Mouse (Mus musculus): ENCODE measurements around the gene Dnase1.

GRCm38 (mm10) chr16:4085851-4086387 lies 49.2 kb downstream of the Dnase1 start:
- TF ChIP-seq CTCF (IDR thresholded peaks at IDR 0.05; ENCODE audit: low read depth) (no peak), EP300 (IDR thresholded peaks at IDR 0.05; ENCODE audit: low read depth) (no peak)
